In genomic region chr1:77487856-77488462, GRCm38 (mm10) we compare ENCODE assay signal across 29 mouse cellular contexts. TPM values are rescaled to one million over a fixed set of nuclear protein-coding genes. Genes with fewer than 3 reads are reported as not detected.
DNase-seq lines count a peak whose midpoint lies in the region; ATAC-seq and TF ChIP-seq lines count a peak whose summit lies in the region.
"Had no signal": no experiment of that assay in that cellular context is flagged by ENCODE, and none has a peak within 500 bp of the region (broad histone marks: within the 10 kb centered on the region; RNA-seq: fewer than 3 reads in every experiment).

No protein-coding gene starts in this region.

- intact Hi-C loops in heart, postnatal 36 days (cut with DNase I), result no loop called here

- DNase-seq in heart, adult 11 months, result peak; percentile 87
- no peak for DNase-seq in heart, postnatal 36 days
- no peak for DNase-seq in limb, embryonic 10.5 days (ENCODE audit: low spot score)
- DNase-seq in T-cell, adult 2 months (ENCODE audit: low spot score), result no peak
- DNase-seq: adrenal gland, adult 8-10 months; adrenal gland, postnatal 25 days; cerebellum, adult 11-12 months; cerebellum, adult 8-10 months; cerebellum, postnatal 10 days; cerebellum, postnatal 36 days; embryo, embryonic 11 days; gastrocnemius, adult 2 months; gastrocnemius, postnatal 14 days had no signal

- H3K36me3 ChIP-seq in C2C12 (ENCODE audit: control insufficient read depth, insufficient read depth), result no peaks in the 10 kb centered on the region
- H3K36me3 ChIP-seq in limb, embryonic 10.5 days, result peaks cover 36% of the 10 kb centered on the region
- H3K36me3 ChIP-seq in neural tube, embryonic 15.5 days, result no peaks in the 10 kb centered on the region
- H3K36me3 ChIP-seq: forebrain, embryonic 15.5 days; G1E; hindbrain, embryonic 13.5 days; intestine, embryonic 15.5 days had no signal

- ATAC-seq in granulocyte monocyte progenitor cell, adult 5-6 weeks (replicated peaks; ENCODE audit: poor library complexity, severe bottlenecking), result peak; percentile 84
- peak; percentile 56; the same call in 1 of the 2 replicates for ATAC-seq in monocyte, adult 5-6 weeks (replicated peaks; ENCODE audit: insufficient number of reproducible peaks, low FRiP score, low TSS enrichment, poor library complexity, severe bottlenecking)
- ATAC-seq in neural tube, embryonic 15.5 days (ENCODE audit: low FRiP score), result no peak
- ATAC-seq: activated CD4-positive, CD25-positive, alpha-beta regulatory T cell, adult 4 months; forebrain, embryonic 15.5 days; hindbrain, embryonic 16.5 days; intestine, embryonic 15.5 days had no signal

- TF ChIP-seq CTCF in C2C12 (IDR thresholded peaks at IDR 0.05; ENCODE audit: control insufficient read depth, insufficient read depth, insufficient read length), result no peak

- no peak overlapping the region for H3K4me3 ChIP-seq in C2C12 (ENCODE audit: insufficient read depth, poor library complexity, severe bottlenecking)
- no peak overlapping the region for H3K4me3 ChIP-seq in limb, embryonic 10.5 days
- no peak overlapping the region for H3K4me3 ChIP-seq in neural tube, embryonic 15.5 days (replicated peaks)
- H3K4me3 ChIP-seq: embryonic facial prominence, embryonic 10.5 days; embryonic facial prominence, embryonic 13.5 days; erythroblast, embryonic 14.5 days; forebrain, embryonic 12.5 days; forebrain, embryonic 15.5 days; gastrocnemius, adult 2 months; hindbrain, embryonic 10.5 days; hindbrain, embryonic 13.5 days; intestine, embryonic 15.5 days had no signal

- no peaks in the 10 kb centered on the region for H3K4me1 ChIP-seq in limb, embryonic 10.5 days
- peaks cover 4% of the 10 kb centered on the region; the same call in 1 of the 2 replicates for H3K4me1 ChIP-seq in neural tube, embryonic 15.5 days
- H3K4me1 ChIP-seq: intestine, embryonic 15.5 days had no signal

- H3K9ac ChIP-seq in neural tube, embryonic 15.5 days (replicated peaks), result no peak overlapping the region
- H3K9ac ChIP-seq: embryonic facial prominence, embryonic 13.5 days; forebrain, embryonic 12.5 days; forebrain, embryonic 15.5 days; hindbrain, embryonic 13.5 days; intestine, embryonic 15.5 days had no signal

- no peak overlapping the region for H3K4me2 ChIP-seq in neural tube, embryonic 15.5 days
- H3K4me2 ChIP-seq: embryonic facial prominence, embryonic 13.5 days; forebrain, embryonic 12.5 days; forebrain, embryonic 15.5 days; heart, embryonic 11.5 days; hindbrain, embryonic 13.5 days; intestine, embryonic 15.5 days had no signal

- peaks cover 13% of the 10 kb centered on the region for H3K79me2 ChIP-seq in C2C12 (ENCODE audit: control insufficient read depth, insufficient read depth)

- H3K27ac ChIP-seq in limb, embryonic 10.5 days, result no peak overlapping the region
- no peak overlapping the region for H3K27ac ChIP-seq in neural tube, embryonic 15.5 days (replicated peaks)
- H3K27ac ChIP-seq: embryonic facial prominence, embryonic 10.5 days; embryonic facial prominence, embryonic 13.5 days; forebrain, embryonic 12.5 days; forebrain, embryonic 15.5 days; gastrocnemius, adult 2 months; hindbrain, embryonic 10.5 days; hindbrain, embryonic 13.5 days; intestine, embryonic 15.5 days had no signal

- H3K79me3 ChIP-seq in C2C12 (ENCODE audit: low read depth), result peaks cover 3% of the 10 kb centered on the region

- 94% methylated on average over 13 of the region's 13 CpGs for WGBS in limb, embryonic 10.5 days
- WGBS in neural tube, embryonic 15.5 days, result 73% methylated on average over 13 of the region's 13 CpGs

- no peaks in the 10 kb centered on the region for H3K27me3 ChIP-seq in C2C12 (ENCODE audit: control insufficient read depth, insufficient read depth, insufficient read length)
- H3K27me3 ChIP-seq in limb, embryonic 10.5 days (ENCODE audit: low read depth, poor library complexity, severe bottlenecking), result no peaks in the 10 kb centered on the region
- no peaks in the 10 kb centered on the region for H3K27me3 ChIP-seq in neural tube, embryonic 15.5 days (replicated peaks)
- H3K27me3 ChIP-seq: embryonic facial prominence, embryonic 13.5 days; forebrain, embryonic 12.5 days; forebrain, embryonic 15.5 days; hindbrain, embryonic 13.5 days; intestine, embryonic 15.5 days had no signal

- no peaks in the 10 kb centered on the region for H3K9me3 ChIP-seq in limb, embryonic 10.5 days (replicated peaks)
- no peaks in the 10 kb centered on the region for H3K9me3 ChIP-seq in neural tube, embryonic 15.5 days (replicated peaks)
- H3K9me3 ChIP-seq: embryonic facial prominence, embryonic 10.5 days; embryonic facial prominence, embryonic 13.5 days; forebrain, embryonic 12.5 days; forebrain, embryonic 15.5 days; hindbrain, embryonic 10.5 days; hindbrain, embryonic 13.5 days; intestine, embryonic 15.5 days had no signal

- no peak overlapping the region for H3ac ChIP-seq in C2C12 (ENCODE audit: control insufficient read depth, insufficient read length, low read depth)

TF ChIP-seq in C2C12, 6 proteins besides CTCF, POLR2A, EP300 and RAD21:
- no peak for TF ChIP-seq FOSL1 (IDR thresholded peaks at IDR 0.05; ENCODE audit: insufficient read depth, low read length, poor library complexity, severe bottlenecking)
- TF ChIP-seq CEBPB (IDR thresholded peaks at IDR 0.05; ENCODE audit: low read depth), result peak; percentile 79

RNA-seq across cellular contexts. Expression of gene Epha4, which starts 26.9 kb away (rescaled TPM):
- 10 to 100 TPM; 21.9 to 26.5 TPM for total RNA-seq in heart, postnatal 36 days (2021)
- polyA plus RNA-seq in C2C12 (2012; fragmentation: generic; extraction: Trizol), result 1.9 TPM
- not detected in 2 replicates for total RNA-seq in granulocyte monocyte progenitor cell, adult 5-6 weeks (2014; fragmentation: Nextera tagmentation)
- total RNA-seq in granulocyte monocyte progenitor cell, adult 5-6 weeks (2017), result 0.31 TPM in 1 of 2 replicates, not detected in the other
- 8.4 to 15.1 TPM (median 10.3 TPM) in 3 replicates for total RNA-seq in monocyte, adult 5-6 weeks (2017)
- polyA plus RNA-seq in limb, embryonic 10.5 days (2016; fragmentation: Nextera tagmentation; extraction: Ambion mirVana), result 24.9 and 44.3 TPM in 2 replicates
- 27.9 and 36.8 TPM in 2 replicates for polyA plus RNA-seq in neural tube, embryonic 15.5 days (2015; fragmentation: Nextera tagmentation; extraction: Ambion mirVana)
- polyA plus RNA-seq: erythroblast, embryonic 14.5 days; G1E had no signal
